Mouse (Mus musculus) myocyte (in vitro differentiated cells): ENCODE data around the gene Igdcc3. TPM values are rescaled to one million over a fixed set of nuclear protein-coding genes. Genes with fewer than 3 reads are reported as not detected.

Experiments used
- H3K27me3 ChIP-seq: one replicate; pipeline ENCODE4 v1.6.1; 2011; ENCODE audit not compliant: control insufficient read depth, insufficient read depth, insufficient read length
- H3K36me3 ChIP-seq: one replicate; pipeline ENCODE4 v1.6.1; 2011; ENCODE audit not compliant: control insufficient read depth, insufficient read depth
- H3K4me2 ChIP-seq: one replicate; pipeline ENCODE4 v1.6.1; 2011; ENCODE audit warnings: low read depth, control low read depth
- H3K4me3 ChIP-seq: one replicate; pipeline ENCODE4 v1.5.1; 2011; ENCODE audit warnings: mild to moderate bottlenecking, control low read depth, moderate library complexity
- H3K79me2 ChIP-seq: one replicate; pipeline ENCODE4 v1.6.1; 2011; ENCODE audit not compliant: control insufficient read depth, insufficient read depth
- H3ac ChIP-seq: one replicate; pipeline ENCODE4 v1.6.1; 2011; ENCODE audit not compliant: control insufficient read depth, insufficient read length
- CEBPB ChIP-seq: IDR thresholded peaks from 2 replicates; pipeline ENCODE4 v1.6.1; 2011; ENCODE audit warnings: mild to moderate bottlenecking, moderate library complexity; ENCODE audit not compliant: poor library complexity, insufficient read depth, severe bottlenecking
- E2F4 ChIP-seq: IDR thresholded peaks from one replicate; pipeline ENCODE4 v1.6.1; 2011; ENCODE audit warnings: mild to moderate bottlenecking, control low read depth, moderate library complexity; ENCODE audit not compliant: insufficient read depth
- MAX ChIP-seq: IDR thresholded peaks from one replicate; pipeline ENCODE4 v1.6.1; 2011; ENCODE audit warnings: low read depth, mild to moderate bottlenecking, control low read depth
- MYOD1 ChIP-seq, 3 experiments: IDR thresholded peaks; one replicate each; pipeline ENCODE4 v1.6.1; 2011; ENCODE audit warnings: control low read depth in 2 of 3, low read depth in 2 of 3, mild to moderate bottlenecking in 2 of 3, moderate library complexity in 1 of 3; ENCODE audit not compliant: insufficient read length in 2 of 3, control insufficient read depth in 1 of 3
- MYOG ChIP-seq, 3 experiments: IDR thresholded peaks; one replicate each; pipeline ENCODE4 v1.6.1; 2011; ENCODE audit warnings: control low read depth in 2 of 3, low read depth in 2 of 3, mild to moderate bottlenecking in 2 of 3; ENCODE audit not compliant: insufficient read length in 2 of 3, control insufficient read depth in 1 of 3, insufficient read depth in 1 of 3
- POLR2A ChIP-seq: IDR thresholded peaks from one replicate; pipeline ENCODE4 v1.6.1; 2011; ENCODE audit warnings: low read depth, mild to moderate bottlenecking, control low read depth, moderate library complexity; ENCODE audit not compliant: insufficient read length
- POLR2AphosphoS2 ChIP-seq: IDR thresholded peaks from one replicate; pipeline ENCODE4 v1.6.1; 2011; ENCODE audit warnings: low read depth, control low read depth; ENCODE audit not compliant: insufficient read length
- REST ChIP-seq: IDR thresholded peaks from one replicate; pipeline ENCODE4 v1.6.1; 2011; ENCODE audit warnings: mild to moderate bottlenecking, control low read depth, moderate library complexity; ENCODE audit not compliant: insufficient read depth, insufficient read length
- SRF ChIP-seq: IDR thresholded peaks from one replicate; pipeline ENCODE4 v1.6.1; 2011; ENCODE audit warnings: low read depth; ENCODE audit not compliant: control insufficient read depth, insufficient read length
- TCF12 ChIP-seq: IDR thresholded peaks from one replicate; pipeline ENCODE4 v1.6.1; 2011; ENCODE audit warnings: mild to moderate bottlenecking, control low read depth; ENCODE audit not compliant: poor library complexity, insufficient read depth, severe bottlenecking
- TCF3 ChIP-seq: IDR thresholded peaks from one replicate; pipeline ENCODE4 v1.6.1; 2011; ENCODE audit warnings: low read depth, control low read depth; ENCODE audit not compliant: insufficient read length
- USF1 ChIP-seq: IDR thresholded peaks from one replicate; pipeline ENCODE4 v1.6.1; 2011; ENCODE audit warnings: low read depth, mild to moderate bottlenecking, control low read depth, moderate library complexity
- polyA plus RNA-seq: library from polyadenylated mRNA; unstranded; fragments of >200 nt; fragmentation: generic; extraction: Trizol; gene quantifications from one replicate; pipeline ENCODE4 v1.2.1, GENCODE M21; 2012; ENCODE audit warnings: missing spikeins

The Igdcc3 gene
- polyA plus RNA-seq, 1 experiment, result not detected

DNA sequence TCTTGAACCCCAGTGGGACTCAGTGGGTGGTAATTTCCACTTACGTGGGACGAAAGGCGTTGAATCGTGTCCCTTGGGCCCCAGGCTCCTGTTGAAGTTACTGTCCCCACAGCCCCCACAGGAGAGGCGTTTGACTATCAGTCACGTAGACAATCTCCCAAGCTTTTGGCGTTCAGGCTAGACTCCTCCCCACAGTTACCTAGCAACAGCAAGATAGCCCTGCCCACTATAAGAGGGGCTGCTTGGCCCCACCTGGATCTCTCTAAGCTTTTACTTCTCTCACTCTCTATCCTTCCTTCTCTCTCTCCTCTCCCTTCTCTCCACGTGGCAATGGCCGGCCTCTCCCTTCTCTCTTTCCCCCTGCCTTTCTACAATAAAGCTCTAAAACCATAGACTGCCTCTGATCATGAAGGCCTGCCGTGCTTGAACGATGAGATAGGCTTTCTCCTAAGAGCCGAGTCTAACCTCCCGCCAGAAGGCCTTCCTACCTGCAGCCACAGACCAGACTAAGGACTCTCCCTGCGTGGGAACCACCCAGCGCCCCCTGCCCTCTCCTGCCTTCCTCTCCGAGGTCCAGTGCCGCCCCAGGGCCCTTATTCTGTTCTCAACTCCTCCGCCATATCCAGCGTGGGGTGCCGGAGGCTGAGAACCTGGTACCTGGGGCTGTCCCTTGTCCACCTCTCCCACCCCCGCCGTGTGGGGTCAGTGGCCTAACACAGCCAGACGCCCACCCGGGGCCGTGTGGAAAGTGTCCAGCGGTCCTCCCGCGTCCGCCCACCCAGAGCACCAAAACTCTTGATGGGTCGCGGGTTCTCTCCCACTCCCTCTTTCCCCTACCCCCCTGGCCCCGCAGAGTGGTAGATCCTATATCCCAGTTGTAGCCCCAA lies 67.5 kb downstream of the Igdcc3 start:
- TF ChIP-seq E2F4, result no peak

DNA sequence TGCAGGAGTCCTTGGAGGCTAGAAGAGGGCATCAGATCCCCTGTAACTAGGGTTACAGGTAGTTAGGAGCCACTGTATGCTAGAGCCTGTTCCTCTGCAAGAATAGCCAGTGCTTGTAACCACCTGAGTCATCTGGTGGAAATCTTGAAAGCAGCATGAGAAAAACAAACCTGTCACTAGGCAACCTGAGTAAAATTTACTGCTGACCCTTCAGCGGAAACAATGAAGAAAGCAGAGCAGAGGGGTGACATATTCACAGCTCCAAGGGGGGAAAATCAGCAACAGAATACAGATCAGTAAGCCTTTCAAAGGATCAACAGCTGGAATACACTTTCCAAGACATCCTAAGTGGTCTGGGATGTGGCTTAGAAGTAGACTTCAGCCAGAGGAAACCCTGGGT lies 70.6 kb downstream of the Igdcc3 start:
- no peaks in the 10 kb centered on the region for H3K36me3 ChIP-seq
- TF ChIP-seq POLR2A (no peak), MYOG (IDR thresholded peaks at IDR 0.05; ENCODE audit: control insufficient read depth in 1 of 3, insufficient read depth in 1 of 3, insufficient read length in 2 of 3, low read depth in 2 of 3) (no peak), POLR2AphosphoS2 (no peak), MAX (no peak), CEBPB (no peak), REST (no peak), TCF3 (no peak), SRF (no peak), USF1 (no peak), E2F4 (no peak), TCF12 (no peak), MYOD1 (IDR thresholded peaks at IDR 0.05; ENCODE audit: control insufficient read depth in 1 of 3, insufficient read length in 2 of 3, low read depth in 2 of 3) (no peak)
- no peak overlapping the region for H3K4me2 ChIP-seq
- H3K79me2 ChIP-seq, result no peaks in the 10 kb centered on the region
- H3ac ChIP-seq, result no peak overlapping the region
- H3K4me3 ChIP-seq, result no peak overlapping the region
- H3K27me3 ChIP-seq, result no peaks in the 10 kb centered on the region

More for the DNA sequence above, 67.5 kb downstream of the Igdcc3 start:
- Histone ChIP-seq H3K79me2 (no peaks in the 10 kb centered on the region), H3K4me3 (no peak overlapping the region), H3K4me2 (no peak overlapping the region), H3K36me3 (no peaks in the 10 kb centered on the region), H3K27me3 (no peaks in the 10 kb centered on the region), H3ac (no peak overlapping the region)

DNA sequence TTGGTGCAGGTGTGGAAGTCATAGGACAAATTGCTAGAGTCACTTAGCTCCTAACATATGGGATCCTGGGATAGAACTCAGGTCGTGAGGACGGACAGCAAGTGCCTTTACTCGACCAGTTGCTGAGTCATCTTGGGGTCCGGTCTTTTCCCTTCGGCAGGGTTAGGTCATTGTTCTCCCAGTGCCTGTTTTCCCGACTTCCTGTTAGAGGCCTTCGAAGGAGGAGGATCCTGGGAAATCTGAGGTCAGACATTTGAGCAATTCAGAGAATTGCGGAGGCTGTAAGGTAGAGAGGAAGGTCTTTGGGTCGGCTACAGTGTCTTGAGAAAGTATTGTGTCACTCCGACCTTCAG lies 73.4 kb downstream of the Igdcc3 start:
- Histone ChIP-seq H3K36me3 (no peaks in the 10 kb centered on the region), H3K27me3 (no peaks in the 10 kb centered on the region), H3ac (peak overlapping the region; percentile 28), H3K4me2 (peak overlapping the region; percentile 68), H3K4me3 (peak overlapping the region; percentile 39), H3K79me2 (no peaks in the 10 kb centered on the region)
- TF ChIP-seq USF1 (no peak), POLR2AphosphoS2 (no peak), CEBPB (no peak), SRF (no peak), TCF3 (no peak), POLR2A (no peak), MYOG (IDR thresholded peaks at IDR 0.05; ENCODE audit: control insufficient read depth in 1 of 3, insufficient read depth in 1 of 3, insufficient read length in 2 of 3, low read depth in 2 of 3) (no peak), REST (no peak), MYOD1 (IDR thresholded peaks at IDR 0.05; ENCODE audit: control insufficient read depth in 1 of 3, insufficient read length in 2 of 3, low read depth in 2 of 3) (no peak), E2F4 (no peak), TCF12 (no peak), MAX (no peak)

DNA sequence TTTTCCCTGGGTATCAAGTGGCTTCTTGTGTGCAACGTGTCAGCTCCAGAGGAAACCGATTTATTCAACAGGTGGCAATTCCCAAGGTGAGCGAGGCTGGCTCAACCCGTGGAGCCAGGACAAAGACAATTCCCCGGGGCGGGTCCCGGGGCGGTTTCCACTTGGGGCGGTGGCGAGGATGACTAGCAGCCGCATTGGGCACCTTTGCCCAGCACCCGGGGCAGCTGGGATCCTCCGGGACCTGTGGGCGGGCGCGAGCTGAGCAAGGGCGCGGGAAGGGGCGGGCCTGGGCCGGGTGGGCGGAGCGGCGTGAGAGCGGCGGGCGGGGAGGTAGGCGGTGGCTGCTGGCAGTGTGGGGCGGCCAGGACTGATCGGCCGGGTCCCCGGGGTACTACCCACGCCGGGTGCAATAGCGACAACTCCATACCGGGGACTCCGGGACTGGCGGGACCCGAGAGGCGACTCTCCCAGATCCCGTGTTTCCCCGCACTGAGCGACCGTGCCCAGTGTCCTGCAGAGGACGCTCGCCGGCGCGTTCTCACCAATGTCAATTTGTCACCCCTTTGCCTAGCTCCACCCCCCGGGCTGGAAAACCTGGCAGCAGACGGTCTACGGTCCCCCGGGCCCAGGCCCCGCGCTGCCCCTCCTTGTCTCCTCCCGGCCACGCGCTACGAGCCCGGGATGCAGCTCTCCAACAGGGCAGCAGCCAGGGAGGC lies 73.9 kb downstream of the Igdcc3 start:
- Histone ChIP-seq H3K27me3 (no peaks in the 10 kb centered on the region), H3K4me3 (peak overlapping the region; percentile 39), H3K36me3 (no peaks in the 10 kb centered on the region), H3K79me2 (no peaks in the 10 kb centered on the region), H3K4me2 (peak overlapping the region; percentile 96), H3ac (peak overlapping the region; percentile 28)
- TF ChIP-seq MYOG (IDR thresholded peaks at IDR 0.05; ENCODE audit: control insufficient read depth in 1 of 3, insufficient read depth in 1 of 3, insufficient read length in 2 of 3, low read depth in 2 of 3), result peak in 1 of 3 experiments; percentile 48
- TF ChIP-seq MYOD1 (IDR thresholded peaks at IDR 0.05; ENCODE audit: control insufficient read depth in 1 of 3, insufficient read length in 2 of 3, low read depth in 2 of 3), result peak in 1 of 3 experiments; percentile 41
- peak; percentile 71 for TF ChIP-seq POLR2A
- peak; percentile 52 for TF ChIP-seq POLR2AphosphoS2
- no peak for TF ChIP-seq REST
